Mouse (Mus musculus): Measurements from ENCODE around the gene Abca13. TPM values are rescaled to one million over a fixed set of nuclear protein-coding genes. Genes with fewer than 3 reads are reported as not detected.

Abca13 gene
- polyA plus RNA-seq, 1 experiment from 2014 or later = 0.18 TPM

- Histone ChIP-seq H3K4me2 (ENCODE audit: low read depth, low read length) (no peak overlapping the region), H3K4me1 (ENCODE audit: insufficient read depth) (no peaks in the 10 kb centered on the region), H3K4me3 (ENCODE audit: low read depth, low read length) (no peak overlapping the region), H3K27me3 (ENCODE audit: insufficient read depth, low read length) (no peaks in the 10 kb centered on the region), H3K27ac (ENCODE audit: low read depth) (no peak overlapping the region), H3K9me3 (ENCODE audit: low read length) (no peaks in the 10 kb centered on the region), H3K36me3 (replicated peaks; ENCODE audit: insufficient read depth, low read length) (no peaks in the 10 kb centered on the region), H3K9ac (replicated peaks) (no peak overlapping the region)
- WGBS (ENCODE audit: insufficient replicate concordance) = 63% methylated on average over 2 of the region's 2 CpGs
- no peak for TF ChIP-seq EP300 (IDR thresholded peaks at IDR 0.05; ENCODE audit: low read depth)
- TF ChIP-seq CTCF (IDR thresholded peaks at IDR 0.05; ENCODE audit: low read depth) = no peak
- ATAC-seq = no peak
- DNase-seq = no peak
These were observed 8.1 kb downstream of the Abca13 start for GRCm38 (mm10) chr11:9199868-9200267.

GRCm38 (mm10) chr11:9210707-9211106 lies 19.0 kb downstream of the Abca13 start:
- no peak overlapping the region for H3K4me2 ChIP-seq (ENCODE audit: low read depth, low read length)
- H3K36me3 ChIP-seq (replicated peaks; ENCODE audit: insufficient read depth, low read length) = no peaks in the 10 kb centered on the region; the same call in 1 of the 2 replicates
- no peaks in the 10 kb centered on the region for H3K27me3 ChIP-seq (ENCODE audit: insufficient read depth, low read length)
- no peak for ATAC-seq
- no peaks in the 10 kb centered on the region for H3K4me1 ChIP-seq (ENCODE audit: insufficient read depth)
- WGBS (ENCODE audit: insufficient replicate concordance) = 65% methylated on average over 8 of the region's 8 CpGs
- no peak overlapping the region for H3K4me3 ChIP-seq (ENCODE audit: low read depth, low read length)
- H3K9me3 ChIP-seq (ENCODE audit: low read length) = no peaks in the 10 kb centered on the region
- TF ChIP-seq CTCF (IDR thresholded peaks at IDR 0.05; ENCODE audit: low read depth) (no peak), EP300 (IDR thresholded peaks at IDR 0.05; ENCODE audit: low read depth) (no peak)
- no peak overlapping the region for H3K9ac ChIP-seq (replicated peaks)
- no peak overlapping the region for H3K27ac ChIP-seq (ENCODE audit: low read depth)
- DNase-seq = no peak

GRCm38 (mm10) chr11:9213580-9213979 lies 21.8 kb downstream of the Abca13 start:
- Histone ChIP-seq H3K36me3 (replicated peaks; ENCODE audit: insufficient read depth, low read length) (no peaks in the 10 kb centered on the region; the same call in 1 of the 2 replicates), H3K4me1 (ENCODE audit: insufficient read depth) (no peaks in the 10 kb centered on the region), H3K9me3 (ENCODE audit: low read length) (no peaks in the 10 kb centered on the region), H3K4me3 (ENCODE audit: low read depth, low read length) (no peak overlapping the region), H3K27ac (ENCODE audit: low read depth) (no peak overlapping the region), H3K27me3 (ENCODE audit: insufficient read depth, low read length) (no peaks in the 10 kb centered on the region), H3K9ac (replicated peaks) (no peak overlapping the region), H3K4me2 (ENCODE audit: low read depth, low read length) (no peak overlapping the region)
- ATAC-seq = no peak
- no peak for DNase-seq
- WGBS (ENCODE audit: insufficient replicate concordance) = 80% methylated on average over 9 of the region's 9 CpGs
- TF ChIP-seq EP300 (IDR thresholded peaks at IDR 0.05; ENCODE audit: low read depth) = no peak
- TF ChIP-seq CTCF (IDR thresholded peaks at IDR 0.05; ENCODE audit: low read depth) = no peak

- Histone ChIP-seq H3K27me3 (ENCODE audit: insufficient read depth, low read length) (no peaks in the 10 kb centered on the region), H3K9ac (replicated peaks) (no peak overlapping the region), H3K4me3 (ENCODE audit: low read depth, low read length) (no peak overlapping the region), H3K4me1 (ENCODE audit: insufficient read depth) (no peaks in the 10 kb centered on the region), H3K4me2 (ENCODE audit: low read depth, low read length) (no peak overlapping the region), H3K36me3 (replicated peaks; ENCODE audit: insufficient read depth, low read length) (no peaks in the 10 kb centered on the region; the same call in 1 of the 2 replicates), H3K27ac (ENCODE audit: low read depth) (no peak overlapping the region), H3K9me3 (ENCODE audit: low read length) (no peaks in the 10 kb centered on the region)
- ATAC-seq = no peak
- WGBS (ENCODE audit: insufficient replicate concordance) = 44% methylated on average over 4 of the region's 4 CpGs
- DNase-seq = no peak
- TF ChIP-seq EP300 (IDR thresholded peaks at IDR 0.05; ENCODE audit: low read depth) (no peak), CTCF (IDR thresholded peaks at IDR 0.05; ENCODE audit: low read depth) (no peak)
These were observed 24.5 kb downstream of the Abca13 start for GRCm38 (mm10) chr11:9216252-9216651.

GRCm38 (mm10) chr11:9220501-9220900 lies 28.8 kb downstream of the Abca13 start:
- WGBS (ENCODE audit: insufficient replicate concordance) = 78% methylated on average over 3 of the region's 3 CpGs
- no peak for TF ChIP-seq CTCF (IDR thresholded peaks at IDR 0.05; ENCODE audit: low read depth)
- no peak for TF ChIP-seq EP300 (IDR thresholded peaks at IDR 0.05; ENCODE audit: low read depth)
- no peak overlapping the region for H3K27ac ChIP-seq (ENCODE audit: low read depth)
- H3K36me3 ChIP-seq (replicated peaks; ENCODE audit: insufficient read depth, low read length) = no peaks in the 10 kb centered on the region
- ATAC-seq (no peak), DNase-seq (no peak)
- no peaks in the 10 kb centered on the region for H3K9me3 ChIP-seq (ENCODE audit: low read length)
- no peak overlapping the region for H3K4me2 ChIP-seq (ENCODE audit: low read depth, low read length)
- H3K9ac ChIP-seq (replicated peaks) = no peak overlapping the region
- no peak overlapping the region for H3K4me3 ChIP-seq (ENCODE audit: low read depth, low read length)
- no peaks in the 10 kb centered on the region for H3K4me1 ChIP-seq (ENCODE audit: insufficient read depth)
- H3K27me3 ChIP-seq (ENCODE audit: insufficient read depth, low read length) = no peaks in the 10 kb centered on the region

GRCm38 (mm10) chr11:9221646-9222045 lies 29.9 kb downstream of the Abca13 start:
- ATAC-seq = no peak
- Histone ChIP-seq H3K9ac (replicated peaks) (no peak overlapping the region), H3K36me3 (replicated peaks; ENCODE audit: insufficient read depth, low read length) (no peaks in the 10 kb centered on the region), H3K9me3 (ENCODE audit: low read length) (no peaks in the 10 kb centered on the region), H3K4me2 (ENCODE audit: low read depth, low read length) (no peak overlapping the region), H3K4me3 (ENCODE audit: low read depth, low read length) (no peak overlapping the region), H3K27ac (ENCODE audit: low read depth) (no peak overlapping the region), H3K27me3 (ENCODE audit: insufficient read depth, low read length) (no peaks in the 10 kb centered on the region), H3K4me1 (ENCODE audit: insufficient read depth) (no peaks in the 10 kb centered on the region)
- WGBS (ENCODE audit: insufficient replicate concordance) = 91% methylated on average over 1 of the region's 1 CpGs
- TF ChIP-seq EP300 (IDR thresholded peaks at IDR 0.05; ENCODE audit: low read depth) (no peak), CTCF (IDR thresholded peaks at IDR 0.05; ENCODE audit: low read depth) (no peak)
- no peak for DNase-seq

- no peak overlapping the region for H3K9ac ChIP-seq (replicated peaks)
- no peak overlapping the region for H3K27ac ChIP-seq (ENCODE audit: low read depth)
- TF ChIP-seq EP300 (IDR thresholded peaks at IDR 0.05; ENCODE audit: low read depth) (no peak), CTCF (IDR thresholded peaks at IDR 0.05; ENCODE audit: low read depth) (no peak)
- DNase-seq (no peak), ATAC-seq (no peak)
- no peaks in the 10 kb centered on the region for H3K4me1 ChIP-seq (ENCODE audit: insufficient read depth)
- H3K27me3 ChIP-seq (ENCODE audit: insufficient read depth, low read length) = no peaks in the 10 kb centered on the region
- no peak overlapping the region for H3K4me3 ChIP-seq (ENCODE audit: low read depth, low read length)
- 39% methylated on average over 4 of the region's 4 CpGs for WGBS (ENCODE audit: insufficient replicate concordance)
- H3K36me3 ChIP-seq (replicated peaks; ENCODE audit: insufficient read depth, low read length) = no peaks in the 10 kb centered on the region
- H3K9me3 ChIP-seq (ENCODE audit: low read length) = no peaks in the 10 kb centered on the region
- no peak overlapping the region for H3K4me2 ChIP-seq (ENCODE audit: low read depth, low read length)
These were observed 34.7 kb downstream of the Abca13 start for GRCm38 (mm10) chr11:9226399-9226798.

Measured in liver, postnatal 0 days (tissue).